Mouse (Mus musculus) cerebellum, adult 9-10 months (tissue): ENCODE measurements around the gene Sipa1l3.

Experiments
- DNase-seq: peaks from one replicate; pipeline ENCODE4 v3.0.0; 2022

Gene Sipa1l3

GRCm38 (mm10) chr7:29296998-29297397, 221.4 kb downstream of the Sipa1l3 start:
- peak; percentile 89 for DNase-seq

- DNase-seq = no peak
These were observed 222.4 kb downstream of the Sipa1l3 start for GRCm38 (mm10) chr7:29295861-29296647.

- DNase-seq = no peak
These were observed 224.2 kb downstream of the Sipa1l3 start for GRCm38 (mm10) chr7:29294111-29294761.

GRCm38 (mm10) chr7:29293131-29294065, 225.0 kb downstream of the Sipa1l3 start:
- DNase-seq = peak; percentile 52

- DNase-seq = peak; percentile 81
These were observed 225.9 kb downstream of the Sipa1l3 start for GRCm38 (mm10) chr7:29292458-29293098.

- DNase-seq = peak; percentile 87
These were observed 226.6 kb downstream of the Sipa1l3 start for GRCm38 (mm10) chr7:29291616-29292457.

- DNase-seq = peak; percentile 55
These were observed 227.6 kb downstream of the Sipa1l3 start for GRCm38 (mm10) chr7:29290691-29291485.

- DNase-seq = peak; percentile 43
These were observed 228.6 kb downstream of the Sipa1l3 start for GRCm38 (mm10) chr7:29289856-29290255.

- DNase-seq = peak; percentile 77
These were observed 229.4 kb downstream of the Sipa1l3 start, which contains the start of gene Ppp1r14a for GRCm38 (mm10) chr7:29288942-29289638. Gene Ppp1r14a, plus strand, starts transcription at chr7:29289308.

- peak; percentile 8 for DNase-seq
These were observed 230.4 kb downstream of the Sipa1l3 start for GRCm38 (mm10) chr7:29288079-29288478.

GRCm38 (mm10) chr7:29287481-29287880, 231.0 kb downstream of the Sipa1l3 start:
- DNase-seq = no peak

- no peak for DNase-seq
These were observed 233.9 kb downstream of the Sipa1l3 start for GRCm38 (mm10) chr7:29284523-29284922.

- no peak for DNase-seq
These were observed 234.6 kb downstream of the Sipa1l3 start for GRCm38 (mm10) chr7:29283876-29284275.

GRCm38 (mm10) chr7:29282074-29282554, 236.3 kb downstream of the Sipa1l3 start:
- DNase-seq = no peak

- peak; percentile 83 for DNase-seq
These were observed 237.0 kb downstream of the Sipa1l3 start, which contains the start of gene Spint2 for GRCm38 (mm10) chr7:29281201-29282073. Gene Spint2, minus strand, starts transcription at chr7:29281912.

- DNase-seq = peak; percentile 57
These were observed 237.6 kb downstream of the Sipa1l3 start for GRCm38 (mm10) chr7:29280801-29281200.

GRCm38 (mm10) chr7:29279924-29280323, 238.5 kb downstream of the Sipa1l3 start:
- no peak for DNase-seq

- no peak for DNase-seq
These were observed 239.2 kb downstream of the Sipa1l3 start for GRCm38 (mm10) chr7:29279261-29279660.

- DNase-seq = no peak
These were observed 240.9 kb downstream of the Sipa1l3 start for GRCm38 (mm10) chr7:29277510-29277909.
